ENCODE assay signal across 22 mouse cellular contexts in the genomic region with DNA sequence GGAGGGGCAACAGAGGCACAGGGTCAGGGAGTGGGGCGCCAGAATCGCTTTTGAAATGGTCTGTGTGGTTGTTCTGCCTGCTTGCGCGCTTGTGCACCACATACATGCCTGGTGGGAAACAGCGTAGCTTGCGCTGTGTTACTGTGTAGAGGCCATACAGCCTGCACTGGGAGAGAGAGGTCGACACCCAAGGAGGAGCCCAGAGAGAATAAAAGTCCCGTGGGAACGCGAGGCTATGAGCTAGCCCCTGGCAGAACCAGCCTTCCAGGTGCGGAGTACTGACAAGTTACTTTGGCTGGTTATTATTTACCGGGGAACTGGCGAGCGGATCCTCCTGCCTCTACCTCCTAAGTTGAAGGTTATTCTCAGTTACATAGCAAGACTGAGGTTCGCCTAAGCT. TPM values are rescaled to one million over a fixed set of nuclear protein-coding genes. Genes with fewer than 3 reads are reported as not detected.
DNase-seq lines count a peak whose midpoint lies in the region; ATAC-seq and TF ChIP-seq lines count a peak whose summit lies in the region.
"Had no signal": no experiment of that assay in that cellular context is flagged by ENCODE, and none has a peak within 500 bp of the region (broad histone marks: within the 10 kb centered on the region; RNA-seq: fewer than 3 reads in every experiment).

No protein-coding gene starts in this region.

- no peak for TF ChIP-seq EP300 in heart, adult 2 months (IDR thresholded peaks at IDR 0.05; ENCODE audit: insufficient read depth, low read depth, low read length)

- H3K27me3 ChIP-seq in embryonic facial prominence, embryonic 13.5 days = no peaks in the 10 kb centered on the region
- no peaks in the 10 kb centered on the region for H3K27me3 ChIP-seq in embryonic facial prominence, embryonic 10.5 days (replicated peaks; ENCODE audit: low read depth, poor library complexity, severe bottlenecking)
- no peaks in the 10 kb centered on the region for H3K27me3 ChIP-seq in heart, embryonic 10.5 days (ENCODE audit: insufficient read depth, poor library complexity, severe bottlenecking)
- H3K27me3 ChIP-seq in heart, adult 2 months (ENCODE audit: control insufficient read depth, insufficient read depth, low read length) = no peaks in the 10 kb centered on the region
- no peaks in the 10 kb centered on the region for H3K27me3 ChIP-seq in midbrain, embryonic 11.5 days (ENCODE audit: control insufficient read depth, insufficient read depth, low read length)
- H3K27me3 ChIP-seq in midbrain, embryonic 15.5 days (replicated peaks) = no peaks in the 10 kb centered on the region
- H3K27me3 ChIP-seq: CH12.LX; forebrain, embryonic 13.5 days; forebrain, embryonic 15.5 days had no signal

- H3K9me3 ChIP-seq in embryonic facial prominence, embryonic 13.5 days = no peaks in the 10 kb centered on the region
- no peaks in the 10 kb centered on the region for H3K9me3 ChIP-seq in embryonic facial prominence, embryonic 10.5 days
- H3K9me3 ChIP-seq in heart, embryonic 10.5 days = no peaks in the 10 kb centered on the region
- no peaks in the 10 kb centered on the region for H3K9me3 ChIP-seq in midbrain, embryonic 11.5 days (ENCODE audit: control insufficient read depth, low read length)
- no peaks in the 10 kb centered on the region for H3K9me3 ChIP-seq in midbrain, embryonic 15.5 days
- H3K9me3 ChIP-seq: forebrain, embryonic 13.5 days; forebrain, embryonic 15.5 days; G1E had no signal

- 77% methylated on average over 15 of the region's 15 CpGs for WGBS in embryonic facial prominence, embryonic 13.5 days
- WGBS in embryonic facial prominence, embryonic 10.5 days = 86% methylated on average over 15 of the region's 15 CpGs
- WGBS in heart, embryonic 10.5 days = 78% methylated on average over 15 of the region's 15 CpGs
- WGBS in heart, adult 2 months = 80% methylated on average over 15 of the region's 15 CpGs
- WGBS in midbrain, embryonic 11.5 days = 86% methylated on average over 15 of the region's 15 CpGs
- 83% methylated on average over 15 of the region's 15 CpGs for WGBS in midbrain, embryonic 15.5 days

- H3K4me3 ChIP-seq in embryonic facial prominence, embryonic 13.5 days = no peak overlapping the region
- no peak overlapping the region for H3K4me3 ChIP-seq in embryonic facial prominence, embryonic 10.5 days
- H3K4me3 ChIP-seq in heart, embryonic 10.5 days = no peak overlapping the region
- H3K4me3 ChIP-seq in heart, adult 2 months = no peak overlapping the region
- H3K4me3 ChIP-seq in midbrain, embryonic 11.5 days (ENCODE audit: low read depth, low read length) = no peak overlapping the region
- no peak overlapping the region for H3K4me3 ChIP-seq in midbrain, embryonic 15.5 days
- H3K4me3 ChIP-seq: forebrain, embryonic 13.5 days; forebrain, embryonic 15.5 days had no signal

- no peak for TF ChIP-seq CTCF in heart, adult 2 months (IDR thresholded peaks at IDR 0.05)

- H3K4me1 ChIP-seq in embryonic facial prominence, embryonic 13.5 days = 0 out of 2 replicates have a peak, but pooled peaks cover 5% of the 10 kb centered on the region
- peaks cover 8% of the 10 kb centered on the region; the same call in 1 of the 2 replicates for H3K4me1 ChIP-seq in embryonic facial prominence, embryonic 10.5 days
- H3K4me1 ChIP-seq in heart, embryonic 10.5 days = no peaks in the 10 kb centered on the region; the same call in 1 of the 2 replicates
- no peaks in the 10 kb centered on the region; the same call in 1 of the 2 replicates for H3K4me1 ChIP-seq in heart, adult 2 months (ENCODE audit: control insufficient read depth, insufficient read depth, low read length)
- H3K4me1 ChIP-seq in midbrain, embryonic 11.5 days (ENCODE audit: control insufficient read depth, insufficient read depth, low read length) = no peaks in the 10 kb centered on the region
- H3K4me1 ChIP-seq in midbrain, embryonic 15.5 days = peaks cover 11% of the 10 kb centered on the region

- no peaks in the 10 kb centered on the region for H3K79me2 ChIP-seq in heart, adult 2 months (replicated peaks; ENCODE audit: control insufficient read depth, insufficient read depth, low read length)

- ATAC-seq in embryonic facial prominence, embryonic 13.5 days (ENCODE audit: insufficient number of reproducible peaks, insufficient read depth, low FRiP score, low TSS enrichment, low read depth) = 0 out of 2 replicates have a peak, but pooled peaks have one; percentile 26
- no peak for ATAC-seq in midbrain, embryonic 11.5 days (ENCODE audit: low FRiP score)
- no peak for ATAC-seq in midbrain, embryonic 15.5 days (replicated peaks)
- ATAC-seq: activated CD4-positive, CD25-positive, alpha-beta regulatory T cell, adult 4 months; CD4-positive, CD25-positive, alpha-beta regulatory T cell, adult 4 months; forebrain, embryonic 13.5 days; forebrain, embryonic 15.5 days; forebrain, postnatal 0 days; Patski had no signal

- no peak overlapping the region for H3K27ac ChIP-seq in embryonic facial prominence, embryonic 13.5 days
- H3K27ac ChIP-seq in embryonic facial prominence, embryonic 10.5 days (replicated peaks) = no peak overlapping the region
- no peak overlapping the region for H3K27ac ChIP-seq in heart, embryonic 10.5 days
- no peak overlapping the region for H3K27ac ChIP-seq in heart, adult 2 months
- no peak overlapping the region for H3K27ac ChIP-seq in midbrain, embryonic 11.5 days (ENCODE audit: low read depth, low read length)
- H3K27ac ChIP-seq in midbrain, embryonic 15.5 days = no peak overlapping the region
- H3K27ac ChIP-seq: forebrain, embryonic 13.5 days; forebrain, embryonic 15.5 days had no signal

- H3K9ac ChIP-seq in embryonic facial prominence, embryonic 13.5 days = no peak overlapping the region
- H3K9ac ChIP-seq in heart, adult 2 months (ENCODE audit: low read depth, low read length) = no peak overlapping the region
- H3K9ac ChIP-seq in midbrain, embryonic 11.5 days (ENCODE audit: low read length) = no peak overlapping the region
- H3K9ac ChIP-seq in midbrain, embryonic 15.5 days = no peak overlapping the region
- H3K9ac ChIP-seq: forebrain, embryonic 13.5 days; forebrain, embryonic 15.5 days; forebrain, postnatal 0 days had no signal

- no peaks in the 10 kb centered on the region for H3K36me3 ChIP-seq in embryonic facial prominence, embryonic 13.5 days
- peaks cover 4% of the 10 kb centered on the region; the same call in 1 of the 2 replicates for H3K36me3 ChIP-seq in embryonic facial prominence, embryonic 10.5 days (replicated peaks)
- no peaks in the 10 kb centered on the region for H3K36me3 ChIP-seq in heart, embryonic 10.5 days
- no peaks in the 10 kb centered on the region for H3K36me3 ChIP-seq in heart, adult 2 months (ENCODE audit: control insufficient read depth, insufficient read depth, low read length)
- H3K36me3 ChIP-seq in midbrain, embryonic 11.5 days (ENCODE audit: control insufficient read depth, insufficient read depth, low read length) = no peaks in the 10 kb centered on the region
- no peaks in the 10 kb centered on the region for H3K36me3 ChIP-seq in midbrain, embryonic 15.5 days (replicated peaks)
- H3K36me3 ChIP-seq: forebrain, embryonic 15.5 days had no signal

- no peak for TF ChIP-seq POLR2A in heart, adult 2 months (IDR thresholded peaks at IDR 0.05; ENCODE audit: insufficient read depth, low read depth, low read length)

- intact Hi-C loops in heart, adult 2 months (cut with DNase I) = no loop called here

- no peak for DNase-seq in embryonic facial prominence, embryonic 10.5 days (ENCODE audit: low spot score)
- DNase-seq in heart, embryonic 10.5 days (ENCODE audit: low spot score) = peak; percentile 65
- no peak for DNase-seq in heart, adult 2 months
- DNase-seq in midbrain, embryonic 11.5 days (ENCODE audit: low spot score, missing footprints) = peak; percentile 10
- DNase-seq: adrenal gland, adult 8-10 months; adrenal gland, postnatal 14 days; adrenal gland, postnatal 36 days; B cell, adult 2 months; cerebellum, adult 11-12 months; cerebellum, adult 2 months; cerebellum, adult 9-10 months; cerebellum, postnatal 10 days; forebrain, postnatal 0 days had no signal

- H3K4me2 ChIP-seq in embryonic facial prominence, embryonic 13.5 days = no peak overlapping the region
- no peak overlapping the region for H3K4me2 ChIP-seq in midbrain, embryonic 11.5 days
- H3K4me2 ChIP-seq in midbrain, embryonic 15.5 days = no peak overlapping the region
- H3K4me2 ChIP-seq: forebrain, embryonic 13.5 days; forebrain, embryonic 15.5 days had no signal

RNA-seq across cellular contexts. Expression of gene Cdkl4, which starts 26.6 kb away (rescaled TPM):
- polyA plus RNA-seq in embryonic facial prominence, embryonic 13.5 days (2015; fragmentation: Nextera tagmentation; extraction: Ambion mirVana) = 0.34 and 1.1 TPM in 2 replicates
- 0.74 and 1.0 TPM in 2 replicates for polyA plus RNA-seq in embryonic facial prominence, embryonic 10.5 days (2016; fragmentation: Nextera tagmentation; extraction: Ambion mirVana)
- polyA plus RNA-seq in heart, embryonic 10.5 days (2016; fragmentation: Nextera tagmentation; extraction: Ambion mirVana) = 0.07 and 0.24 TPM in 2 replicates
- total RNA-seq in heart, adult 2 months (2021) = under 1 TPM in 1 of 2 experiments, not detected in 1; 0.18 TPM
- polyA plus RNA-seq in heart, adult 2 months (2012; rRNA removed) = 0.18 TPM in 1 of 2 replicates, not detected in the other
- polyA plus RNA-seq in midbrain, embryonic 11.5 days (2014; fragmentation: Nextera tagmentation; extraction: Ambion mirVana) = 1.4 and 2.0 TPM in 2 replicates
- polyA plus RNA-seq in midbrain, embryonic 15.5 days (2015; fragmentation: Nextera tagmentation; extraction: Ambion mirVana) = 5.1 and 5.5 TPM in 2 replicates
- polyA plus RNA-seq: G1E had no signal

Comparison
In these comparisons a context has a peak if more than half of its experiments do, and no peak if none do; other contexts are left out.
1. DNase-seq: peak in heart, embryonic 10.5 days (single experiment) and midbrain, embryonic 11.5 days (single experiment); none in embryonic facial prominence, embryonic 10.5 days (single experiment) and heart, adult 2 months (0 of 2).